Mouse (Mus musculus): Measurements from ENCODE around the gene Nrap.
A peak's percentile ranks its signal among the peaks of the same experiment; 100 is the strongest.

Nrap gene

GRCm38 (mm10) chr19:56396669-56397621, 7.1 kb upstream of the Nrap start, which contains the start of gene Casp7:
TSS of gene Casp7 (plus strand) at chr19:56397129.
- peak in 1 of 2 experiments; percentile 31 for DNase-seq (ENCODE audit: low spot score in 2 of 2)

DNA sequence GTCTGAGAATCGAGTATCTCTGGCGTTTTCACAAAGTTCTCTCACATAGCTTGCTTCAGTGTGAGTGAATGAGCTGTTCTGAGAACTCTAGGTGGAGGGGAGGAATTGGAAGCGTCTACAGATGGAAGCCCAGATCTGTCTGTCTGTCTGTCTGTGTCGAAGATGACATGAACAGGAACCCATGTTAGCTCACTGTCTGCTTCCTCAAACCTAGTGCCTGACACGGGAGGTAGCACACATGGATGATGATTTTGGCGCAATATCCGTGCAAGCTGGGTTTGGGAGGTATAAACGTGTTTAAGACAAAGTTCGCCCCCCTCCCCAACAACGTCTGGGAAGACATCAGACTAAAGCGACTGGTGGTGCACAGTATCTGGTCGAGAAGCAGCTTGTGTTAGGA, 6.4 kb upstream of the Nrap start:
- no peak for DNase-seq (ENCODE audit: low spot score in 2 of 2)

DNA sequence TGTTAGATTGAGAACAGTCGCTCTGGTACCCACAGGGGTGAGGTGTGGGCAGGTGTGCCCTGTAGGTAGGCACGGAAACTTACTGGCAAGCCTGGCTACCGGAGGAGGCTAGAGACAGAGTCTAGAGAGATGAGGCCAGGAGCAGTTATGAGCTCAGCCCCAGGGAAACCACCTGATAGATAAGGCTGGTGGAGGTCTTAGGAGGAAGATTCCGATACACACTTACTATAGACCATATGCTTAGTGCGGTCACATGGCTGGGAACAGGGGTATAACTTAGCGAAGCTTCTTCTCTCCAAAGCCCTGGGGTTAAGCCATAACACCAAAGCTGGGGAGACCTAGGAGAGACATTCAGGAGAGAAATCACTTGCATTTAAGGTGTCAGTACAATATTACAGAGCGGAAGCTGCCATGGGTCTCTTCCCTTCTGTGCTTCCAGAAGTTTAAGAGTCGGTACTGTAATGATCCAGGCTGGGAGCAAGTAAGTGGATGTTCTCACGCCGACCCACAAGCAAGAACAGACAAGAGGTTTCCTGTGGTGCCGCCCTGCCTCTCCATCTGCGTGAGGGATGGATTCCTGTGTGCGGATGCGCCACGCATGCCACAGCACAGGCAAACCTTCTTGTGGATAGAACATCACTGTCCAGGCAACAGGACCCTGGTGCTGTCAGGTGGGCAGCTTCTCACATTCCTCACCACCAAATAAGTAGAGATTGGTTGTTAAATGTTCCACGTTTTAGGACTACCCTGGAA, 5.5 kb upstream of the Nrap start:
- DNase-seq (ENCODE audit: low spot score in 2 of 2) = no peak

- DNase-seq (ENCODE audit: low spot score in 2 of 2) = no peak
Observed at GRCm38 (mm10) chr19:56393311-56393866, 3.6 kb upstream of the Nrap start.

DNA sequence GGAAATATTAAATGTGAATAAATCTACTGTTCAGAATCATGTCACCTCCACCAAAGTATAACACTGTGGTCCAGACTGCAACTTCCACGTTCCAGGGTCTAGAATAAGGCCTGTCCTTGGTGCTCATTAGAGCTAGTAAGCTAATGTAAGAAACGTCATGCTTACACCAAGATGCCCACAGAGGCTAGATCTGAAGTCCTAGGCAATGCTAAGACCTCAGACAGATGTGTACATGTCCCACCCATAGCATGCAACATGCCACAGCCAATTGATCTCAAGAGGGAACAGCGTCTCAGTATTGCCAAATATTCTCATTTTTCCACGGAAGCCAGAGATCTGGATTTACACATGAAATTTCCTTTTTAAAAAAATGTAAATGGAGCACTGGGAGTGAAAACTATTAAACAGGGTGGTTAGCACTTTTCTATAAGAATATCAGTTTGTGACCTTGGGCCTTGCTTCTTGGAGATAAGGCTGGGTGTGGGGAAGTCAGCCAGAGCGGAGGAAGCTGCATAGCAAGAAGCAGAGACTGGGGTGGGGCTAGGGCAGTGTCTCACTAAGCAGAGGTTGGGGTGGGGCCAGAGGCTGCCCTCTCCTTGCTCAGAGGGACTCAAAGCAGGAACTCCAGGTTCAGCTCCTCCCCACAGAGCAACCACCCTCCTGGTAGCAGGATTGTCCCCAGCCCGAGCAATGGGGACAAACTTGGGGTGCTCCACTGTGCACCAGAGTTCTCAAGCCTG, 1.6 kb upstream of the Nrap start:
- DNase-seq (ENCODE audit: low spot score in 2 of 2) = no peak

- DNase-seq (ENCODE audit: low spot score in 2 of 2) = no peak
Observed at GRCm38 (mm10) chr19:56389176-56389575, 661 bp downstream of the Nrap start.

DNA sequence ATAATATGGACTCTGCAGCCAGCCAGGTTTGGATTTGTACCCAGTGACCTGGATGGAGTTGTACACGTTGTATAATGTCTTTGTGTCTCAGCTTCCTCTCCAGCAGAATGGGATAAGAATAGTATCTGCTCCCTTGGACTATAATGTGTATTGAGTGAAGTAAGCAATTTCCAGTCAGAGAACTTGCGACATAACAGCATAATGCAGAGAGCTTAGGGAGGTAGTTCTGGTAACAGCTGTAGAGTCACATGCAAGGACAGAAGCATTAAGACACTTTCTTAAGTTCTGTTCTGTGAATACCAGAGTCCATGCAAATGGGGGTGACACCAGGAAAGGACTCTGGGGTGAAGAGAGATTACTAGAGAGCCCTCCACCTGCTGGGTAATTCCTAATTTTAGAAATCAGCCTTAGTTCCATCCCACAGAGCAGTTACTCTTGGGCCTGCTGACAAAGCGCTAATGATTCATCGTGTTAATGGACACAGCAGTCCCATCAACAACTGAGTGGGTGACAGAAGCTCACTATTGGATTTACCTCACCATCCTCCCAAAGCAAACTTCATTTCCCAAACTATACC, 2.0 kb downstream of the Nrap start:
- DNase-seq (ENCODE audit: low spot score in 2 of 2) = no peak

- no peak for DNase-seq (ENCODE audit: low spot score in 2 of 2)
Observed at GRCm38 (mm10) chr19:56386095-56386494, 3.7 kb downstream of the Nrap start.

GRCm38 (mm10) chr19:56385546-56385945, 4.3 kb downstream of the Nrap start:
- DNase-seq (ENCODE audit: low spot score in 2 of 2) = no peak

GRCm38 (mm10) chr19:56381407-56381806, 8.4 kb downstream of the Nrap start:
- DNase-seq (ENCODE audit: low spot score in 2 of 2) = no peak

GRCm38 (mm10) chr19:56380341-56380740, 9.5 kb downstream of the Nrap start:
- DNase-seq (ENCODE audit: low spot score in 2 of 2) = no peak

GRCm38 (mm10) chr19:56378554-56379172, 11.2 kb downstream of the Nrap start:
- DNase-seq (ENCODE audit: low spot score in 2 of 2) = no peak

- no peak for DNase-seq (ENCODE audit: low spot score in 2 of 2)
Observed at GRCm38 (mm10) chr19:56378007-56378406, 11.8 kb downstream of the Nrap start.

- no peak for DNase-seq (ENCODE audit: low spot score in 2 of 2)
Observed at GRCm38 (mm10) chr19:56374011-56374410, 15.8 kb downstream of the Nrap start.

DNA sequence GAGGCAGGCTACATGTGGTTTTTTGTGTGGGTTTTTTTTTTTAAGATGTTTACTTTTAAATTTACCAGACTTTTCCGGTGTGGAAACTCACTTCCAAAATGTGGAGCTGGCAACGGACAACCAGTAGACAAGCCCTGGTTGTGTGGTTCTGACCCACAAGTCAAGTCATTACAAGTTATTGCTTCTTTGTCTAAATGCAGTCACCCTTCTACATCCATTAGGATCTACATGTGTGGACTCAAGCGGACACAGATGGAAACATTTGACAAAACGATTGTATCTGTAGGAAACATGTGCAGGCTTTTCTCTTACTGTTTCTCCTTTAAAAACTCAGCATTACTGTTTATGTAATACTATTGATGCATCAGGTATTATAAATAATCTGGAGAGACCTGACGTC, 16.6 kb downstream of the Nrap start:
- no peak for DNase-seq (ENCODE audit: low spot score in 2 of 2)

DNA sequence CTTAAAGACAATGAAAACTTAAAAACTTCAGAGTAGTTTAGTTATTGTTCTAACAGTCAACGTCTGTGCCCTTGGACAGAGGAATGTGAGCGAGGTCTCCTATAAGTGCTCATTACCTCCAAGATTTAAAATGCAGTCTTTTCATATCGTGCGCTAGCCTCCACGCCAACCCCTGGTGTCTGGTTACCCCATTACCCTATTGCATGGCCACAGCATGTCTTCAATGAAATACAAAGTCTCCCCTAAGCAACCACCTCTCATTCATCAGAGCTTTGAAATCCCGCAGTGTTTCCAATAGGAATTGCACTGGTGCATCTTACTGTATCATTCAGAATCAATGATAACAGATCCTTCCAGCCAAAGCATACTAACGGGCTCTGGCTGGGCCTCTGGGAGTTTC, 17.6 kb downstream of the Nrap start:
- DNase-seq (ENCODE audit: low spot score in 2 of 2) = no peak

DNA sequence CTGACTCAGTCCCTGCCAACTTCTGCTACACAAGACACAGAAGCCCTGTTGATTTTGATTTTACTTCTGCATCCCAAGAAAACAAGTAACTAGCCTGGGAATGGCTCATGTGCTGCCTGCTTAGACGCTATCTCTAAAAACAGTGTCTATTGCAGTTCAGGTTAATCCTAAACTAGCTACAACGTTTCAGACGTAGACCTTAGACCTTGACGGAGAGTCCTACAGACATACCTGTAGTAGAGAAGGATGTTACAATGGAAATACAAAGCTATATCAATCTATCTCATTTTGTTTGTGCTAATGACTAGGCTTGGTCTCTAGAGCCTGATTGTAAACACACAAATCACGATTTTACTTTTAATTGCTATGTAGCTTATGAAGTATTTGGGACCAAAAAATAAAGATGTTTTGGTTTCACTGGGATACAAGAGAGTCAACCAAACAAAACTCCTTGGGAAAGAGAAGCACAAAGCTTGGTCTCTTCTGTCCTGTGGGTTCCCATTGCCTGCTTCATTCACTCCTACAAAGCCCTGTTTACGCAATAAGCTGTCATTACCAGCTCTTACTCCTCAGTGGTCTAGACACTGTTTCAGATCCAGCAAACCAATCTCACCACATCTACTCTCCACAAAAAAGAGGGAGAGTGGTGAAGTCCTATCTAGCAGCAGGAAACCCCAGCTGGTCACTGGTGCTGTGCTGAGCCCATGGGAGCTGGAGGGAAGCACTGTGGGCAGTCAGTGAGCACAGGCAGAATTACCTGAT, 19.3 kb downstream of the Nrap start:
- DNase-seq (ENCODE audit: low spot score in 2 of 2) = no peak

DNA sequence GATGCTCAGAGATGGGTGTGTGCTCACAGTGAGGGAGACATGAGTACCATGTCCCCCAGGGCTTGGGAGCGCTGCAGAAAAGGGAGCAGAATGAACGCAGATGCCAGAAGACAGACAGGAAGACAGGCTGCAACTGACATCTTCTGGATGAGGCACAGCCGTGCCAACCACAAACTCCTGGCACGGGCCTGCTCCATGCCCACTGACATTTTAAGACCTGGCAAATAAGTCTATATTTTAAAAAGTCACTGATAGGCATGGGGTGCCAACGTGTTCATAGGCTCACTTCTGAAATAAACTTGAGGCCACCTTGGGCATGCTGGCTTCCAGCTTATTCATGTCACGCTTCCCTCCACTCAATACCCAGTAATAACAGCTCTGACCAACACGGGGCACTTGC, 20.9 kb downstream of the Nrap start:
- no peak for DNase-seq (ENCODE audit: low spot score in 2 of 2)

- no peak for DNase-seq (ENCODE audit: low spot score in 2 of 2)
Observed at GRCm38 (mm10) chr19:56367778-56368177, 22.1 kb downstream of the Nrap start.

DNA sequence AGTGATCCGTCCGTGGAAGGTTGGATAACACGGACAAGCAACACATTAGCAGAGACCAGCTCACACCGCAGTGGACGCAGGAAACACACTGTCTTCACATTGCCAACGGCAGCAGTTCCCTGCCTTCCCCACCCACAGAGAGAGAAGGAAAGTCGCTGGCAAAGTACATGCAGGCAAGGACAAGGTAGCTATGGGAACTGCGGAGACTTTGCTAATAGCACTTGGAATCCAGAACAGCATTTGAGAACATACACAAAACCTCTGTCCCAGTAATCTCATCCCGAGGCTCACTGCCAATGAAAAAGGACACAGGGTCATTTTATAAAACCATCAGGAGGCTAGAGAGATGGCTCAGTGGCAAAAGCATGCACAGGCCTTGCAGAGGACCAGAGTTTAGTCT, 23.2 kb downstream of the Nrap start:
- no peak for DNase-seq (ENCODE audit: low spot score in 2 of 2)
